Mouse (Mus musculus) embryo, embryonic 11 days (tissue): ENCODE results near the gene Clec10a.

Experiments used
- DNase-seq: peaks from one replicate; pipeline ENCODE4 v3.0.0-alpha.2; 2015

Gene Clec10a

GRCm38 (mm10) chr11:70218741-70219470 lies 62.9 kb downstream of the Clec10a start:
- DNase-seq = no peak

- DNase-seq = no peak
Measured at GRCm38 (mm10) chr11:70219873-70220272, 63.9 kb downstream of the Clec10a start.

- no peak for DNase-seq
Measured at GRCm38 (mm10) chr11:70220323-70220722, 64.3 kb downstream of the Clec10a start.
